Mouse (Mus musculus): Measurements from ENCODE around the gene Nfib. TPM values are rescaled to one million over a fixed set of nuclear protein-coding genes. Genes with fewer than 3 reads are reported as not detected.

The Nfib gene
- polyA plus RNA-seq, 1 experiment from 2014 or later, result 52.8 TPM

- no peaks in the 10 kb centered on the region for H3K36me3 ChIP-seq (replicated peaks)
- no peak overlapping the region for H3K27ac ChIP-seq
- no peaks in the 10 kb centered on the region for H3K9me3 ChIP-seq
- H3K4me2 ChIP-seq, result no peak overlapping the region
- H3K4me1 ChIP-seq, result peaks cover 22% of the 10 kb centered on the region
- H3K27me3 ChIP-seq (replicated peaks), result no peaks in the 10 kb centered on the region
- H3K9ac ChIP-seq, result no peak overlapping the region
- no peak overlapping the region for H3K4me3 ChIP-seq
- 50% methylated on average over 2 of the region's 2 CpGs for WGBS
- no peak for ATAC-seq (replicated peaks)
Measured at GRCm38 (mm10) chr4:82619003-82619402, 86.5 kb downstream of the Nfib start.

DNA sequence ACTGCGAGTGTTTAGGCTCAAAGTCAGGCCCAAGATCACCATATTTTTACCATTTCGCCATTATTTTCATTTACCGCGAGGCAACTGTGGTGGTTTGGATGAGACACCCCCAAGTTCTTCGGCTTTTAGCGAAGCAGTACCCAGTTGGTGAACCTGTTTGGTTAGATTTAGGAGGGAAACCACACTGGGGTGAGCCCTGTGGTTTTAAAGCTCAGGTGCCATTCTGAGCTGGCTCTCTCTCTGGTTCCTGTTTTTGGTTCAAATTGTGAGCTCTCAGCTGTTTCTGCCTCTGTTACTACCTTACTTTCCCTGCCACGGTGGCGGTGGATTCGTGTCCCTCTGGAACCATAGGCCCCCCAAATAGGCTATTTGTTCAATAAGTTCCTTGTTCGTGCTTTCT, 88.3 kb downstream of the Nfib start:
- H3K4me2 ChIP-seq, result no peak overlapping the region
- no peaks in the 10 kb centered on the region for H3K36me3 ChIP-seq (replicated peaks)
- no peaks in the 10 kb centered on the region for H3K27me3 ChIP-seq (replicated peaks)
- no peak overlapping the region for H3K4me3 ChIP-seq
- no peak for ATAC-seq (replicated peaks)
- WGBS, result 95% methylated on average over 10 of the region's 10 CpGs
- no peak overlapping the region for H3K9ac ChIP-seq
- H3K4me1 ChIP-seq, result peaks cover 18% of the 10 kb centered on the region
- H3K27ac ChIP-seq, result no peak overlapping the region
- H3K9me3 ChIP-seq, result no peaks in the 10 kb centered on the region

DNA sequence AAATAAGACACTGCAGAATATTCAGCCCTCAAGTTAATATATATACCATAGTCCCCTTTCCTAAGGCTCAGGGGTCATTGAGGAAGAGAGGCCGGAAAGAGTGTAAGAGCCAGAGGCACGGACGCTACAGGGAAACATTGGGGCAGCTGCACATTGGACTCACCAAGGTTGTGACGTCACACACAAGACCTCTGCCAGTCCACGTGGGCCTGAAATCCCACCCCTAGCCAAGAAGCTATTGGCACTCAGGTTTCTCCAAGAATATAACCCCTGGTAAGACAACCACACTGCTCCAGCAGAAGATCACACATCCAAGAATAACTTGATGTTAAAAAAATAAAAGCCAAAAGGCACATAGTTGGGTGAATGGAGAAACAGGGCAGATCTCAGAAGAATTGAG, 89.8 kb downstream of the Nfib start:
- no peak for ATAC-seq (replicated peaks)
- H3K27me3 ChIP-seq (replicated peaks), result no peaks in the 10 kb centered on the region

GRCm38 (mm10) chr4:82614466-82614805, 91.1 kb downstream of the Nfib start:
- Histone ChIP-seq H3K27ac (0 out of 2 replicates have a peak overlapping the region, but pooled peaks have one; percentile 13), H3K4me1 (peaks cover 13% of the 10 kb centered on the region), H3K4me2 (no peak overlapping the region), H3K9me3 (no peaks in the 10 kb centered on the region), H3K9ac (no peak overlapping the region), H3K4me3 (no peak overlapping the region), H3K27me3 (replicated peaks) (no peaks in the 10 kb centered on the region), H3K36me3 (replicated peaks) (no peaks in the 10 kb centered on the region)
- WGBS, result 24% methylated on average over 7 of the region's 7 CpGs
- ATAC-seq (replicated peaks), result peak; percentile 80

More for the DNA sequence above, 89.8 kb downstream of the Nfib start:
- no peak overlapping the region for H3K9ac ChIP-seq
- no peaks in the 10 kb centered on the region for H3K36me3 ChIP-seq (replicated peaks)
- WGBS, result 91% methylated on average over 5 of the region's 5 CpGs
- H3K4me1 ChIP-seq, result peaks cover 13% of the 10 kb centered on the region
- no peak overlapping the region for H3K4me2 ChIP-seq
- no peak overlapping the region for H3K4me3 ChIP-seq
- H3K9me3 ChIP-seq, result no peaks in the 10 kb centered on the region
- H3K27ac ChIP-seq, result no peak overlapping the region

DNA sequence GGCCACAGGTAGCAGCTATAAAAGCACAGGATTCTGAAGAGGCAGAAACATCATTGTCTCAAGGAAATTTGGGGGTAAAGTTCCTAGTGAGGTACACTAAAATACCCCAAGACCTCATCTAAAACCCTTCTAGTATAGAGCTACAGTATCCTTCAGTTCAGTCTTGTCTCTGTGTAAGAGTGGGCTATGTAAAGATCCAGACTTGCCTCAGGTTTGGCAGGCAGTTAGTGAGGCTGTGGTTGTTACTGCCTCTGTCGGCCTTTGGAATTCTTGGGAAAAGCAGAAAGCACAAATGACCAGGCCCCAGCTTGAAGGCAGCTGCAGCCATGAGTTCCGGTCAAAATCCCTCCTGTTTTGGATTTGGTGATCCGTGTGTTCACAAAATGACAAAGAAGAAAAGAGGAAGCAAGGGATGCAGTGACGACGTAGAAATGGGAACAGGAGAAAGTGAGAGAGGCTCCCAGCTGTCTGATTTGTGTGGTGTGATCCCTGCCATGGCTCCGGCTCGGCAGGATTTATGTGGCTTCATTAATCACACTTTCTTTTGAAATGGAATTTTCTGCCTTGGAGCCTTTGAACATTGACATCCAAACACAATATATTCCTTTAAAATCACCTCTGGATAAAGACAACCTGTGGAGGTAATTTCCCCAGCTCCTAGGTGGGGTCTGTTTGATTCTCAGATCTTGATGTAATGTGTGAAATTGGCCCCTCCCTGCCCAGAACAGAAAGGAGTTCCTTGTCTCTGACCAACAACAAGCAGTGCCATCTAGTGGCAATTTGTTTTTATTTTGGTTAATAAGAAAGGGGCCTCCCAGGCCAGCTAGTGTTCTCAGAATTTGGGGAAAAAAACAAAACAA, 91.7 kb downstream of the Nfib start:
- Histone ChIP-seq H3K27ac (peak overlapping the region; percentile 69), H3K4me1 (peaks cover 13% of the 10 kb centered on the region), H3K9ac (no peak overlapping the region), H3K4me3 (no peak overlapping the region), H3K4me2 (peak overlapping the region; percentile 24; the same call in 1 of the 2 replicates), H3K27me3 (replicated peaks) (no peaks in the 10 kb centered on the region), H3K9me3 (no peaks in the 10 kb centered on the region), H3K36me3 (replicated peaks) (no peaks in the 10 kb centered on the region)
- ATAC-seq (replicated peaks), result peak; percentile 89
- WGBS, result 24% methylated on average over 7 of the region's 7 CpGs

GRCm38 (mm10) chr4:82609676-82610075, 95.9 kb downstream of the Nfib start:
- Histone ChIP-seq H3K4me2 (no peak overlapping the region), H3K27me3 (replicated peaks) (no peaks in the 10 kb centered on the region), H3K36me3 (replicated peaks) (no peaks in the 10 kb centered on the region), H3K4me1 (peaks cover 10% of the 10 kb centered on the region), H3K27ac (no peak overlapping the region), H3K9ac (no peak overlapping the region), H3K9me3 (no peaks in the 10 kb centered on the region), H3K4me3 (no peak overlapping the region)
- 83% methylated on average over 4 of the region's 4 CpGs for WGBS
- ATAC-seq (replicated peaks), result no peak

DNA sequence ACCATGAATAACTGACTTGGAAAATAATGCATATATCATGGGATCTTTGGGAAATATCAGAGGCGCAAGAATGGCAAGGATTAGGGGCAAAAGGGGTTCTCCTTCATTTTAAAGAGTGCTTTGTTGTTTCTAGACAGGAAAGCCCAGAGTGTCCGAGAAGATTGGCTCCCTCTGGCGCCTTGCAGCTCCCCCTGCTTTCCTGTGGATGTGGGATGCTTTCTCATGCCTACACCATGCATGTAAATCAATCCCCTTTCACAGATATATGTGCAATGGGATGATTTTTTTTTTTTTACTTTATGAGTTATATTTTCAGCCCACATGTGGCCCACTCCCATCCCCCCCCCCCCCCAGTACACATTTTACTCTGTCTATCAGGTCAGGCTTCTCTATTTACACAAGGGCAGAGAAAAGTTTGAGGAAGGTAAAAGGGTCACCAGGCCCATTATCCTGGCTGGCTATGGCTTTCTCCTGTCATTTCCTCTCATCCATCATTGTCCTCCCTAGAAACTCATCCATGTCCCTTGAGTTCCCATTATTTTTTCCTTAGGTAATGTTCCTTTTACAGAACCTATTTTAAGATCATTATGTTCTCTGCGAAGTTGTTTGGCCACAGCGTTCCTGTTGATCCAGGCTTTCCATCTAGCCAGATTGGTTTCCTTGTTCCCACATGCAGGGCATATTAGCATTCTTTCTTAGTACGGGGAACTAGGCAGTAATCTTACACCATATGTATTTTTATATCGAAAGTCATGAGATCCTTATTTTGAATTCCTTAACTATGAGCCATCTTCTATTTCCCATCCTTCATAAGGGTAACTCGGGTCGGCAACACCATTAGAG, 96.6 kb downstream of the Nfib start:
- 86% methylated on average over 9 of the region's 9 CpGs for whole genome bisulfite sequencing
- H3K9ac ChIP-seq, result no peak overlapping the region
- H3K4me1 ChIP-seq, result peaks cover 8% of the 10 kb centered on the region
- H3K4me3 ChIP-seq, result no peak overlapping the region
- H3K4me2 ChIP-seq, result no peak overlapping the region
- H3K36me3 ChIP-seq (replicated peaks), result no peaks in the 10 kb centered on the region
- H3K27me3 ChIP-seq (replicated peaks), result no peaks in the 10 kb centered on the region
- ATAC-seq (replicated peaks), result no peak
- no peaks in the 10 kb centered on the region for H3K9me3 ChIP-seq
- no peak overlapping the region for H3K27ac ChIP-seq

GRCm38 (mm10) chr4:82607266-82607665, 98.3 kb downstream of the Nfib start:
- no peak for ATAC-seq (replicated peaks)
- Histone ChIP-seq H3K4me3 (no peak overlapping the region), H3K9ac (no peak overlapping the region), H3K4me1 (peaks cover 3% of the 10 kb centered on the region; the same call in 1 of the 2 replicates), H3K9me3 (no peaks in the 10 kb centered on the region), H3K27ac (no peak overlapping the region), H3K36me3 (replicated peaks) (no peaks in the 10 kb centered on the region), H3K27me3 (replicated peaks) (no peaks in the 10 kb centered on the region), H3K4me2 (no peak overlapping the region)
- 73% methylated on average over 4 of the region's 4 CpGs for WGBS

DNA sequence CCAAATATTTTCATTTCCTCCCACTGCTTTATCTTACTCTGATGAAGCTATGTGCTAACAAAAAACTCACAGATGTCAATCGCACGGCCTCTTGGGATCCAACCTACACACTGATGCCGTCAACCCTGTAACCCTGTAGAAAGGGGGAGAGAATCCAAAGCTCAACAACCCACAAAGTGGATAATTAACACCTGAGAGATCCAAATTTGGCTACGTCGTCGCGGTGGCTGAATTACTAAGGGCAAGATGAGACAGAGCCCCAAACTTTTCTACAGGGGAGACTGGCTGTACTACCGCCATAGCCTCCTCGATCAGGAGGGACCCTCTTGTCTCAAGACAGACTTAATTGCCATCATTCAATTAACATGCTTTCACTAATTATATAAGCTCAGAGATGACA, 99.2 kb downstream of the Nfib start:
- H3K27ac ChIP-seq, result no peak overlapping the region
- WGBS, result 86% methylated on average over 9 of the region's 9 CpGs

GRCm38 (mm10) chr4:82605034-82605784, 100.3 kb downstream of the Nfib start:
- 51% methylated on average over 14 of the region's 14 CpGs for WGBS
- no peak overlapping the region for H3K9ac ChIP-seq
- H3K27me3 ChIP-seq (replicated peaks), result no peaks in the 10 kb centered on the region
- H3K9me3 ChIP-seq, result no peaks in the 10 kb centered on the region
- H3K4me3 ChIP-seq, result no peak overlapping the region
- no peaks in the 10 kb centered on the region for H3K36me3 ChIP-seq (replicated peaks)
- no peak overlapping the region for H3K4me2 ChIP-seq
- peak overlapping the region; percentile 17; the same call in 1 of the 2 replicates for H3K27ac ChIP-seq
- peaks cover 3% of the 10 kb centered on the region; the same call in 1 of the 2 replicates for H3K4me1 ChIP-seq
- ATAC-seq (replicated peaks), result no peak

More for the DNA sequence above, 99.2 kb downstream of the Nfib start:
- Histone ChIP-seq H3K9me3 (no peaks in the 10 kb centered on the region), H3K9ac (no peak overlapping the region), H3K4me1 (peaks cover 3% of the 10 kb centered on the region; the same call in 1 of the 2 replicates), H3K36me3 (replicated peaks) (no peaks in the 10 kb centered on the region), H3K27me3 (replicated peaks) (no peaks in the 10 kb centered on the region), H3K4me2 (no peak overlapping the region), H3K4me3 (no peak overlapping the region)
- no peak for ATAC-seq (replicated peaks)

GRCm38 (mm10) chr4:82604501-82604900, 101.0 kb downstream of the Nfib start:
- no peak overlapping the region for H3K27ac ChIP-seq
- H3K4me2 ChIP-seq, result no peak overlapping the region
- H3K4me3 ChIP-seq, result no peak overlapping the region
- no peaks in the 10 kb centered on the region for H3K27me3 ChIP-seq (replicated peaks)
- H3K9ac ChIP-seq, result no peak overlapping the region
- WGBS, result 57% methylated on average over 4 of the region's 4 CpGs
- H3K36me3 ChIP-seq (replicated peaks), result no peaks in the 10 kb centered on the region
- ATAC-seq (replicated peaks), result no peak
- peaks cover 3% of the 10 kb centered on the region; the same call in 1 of the 2 replicates for H3K4me1 ChIP-seq
- no peaks in the 10 kb centered on the region for H3K9me3 ChIP-seq

DNA sequence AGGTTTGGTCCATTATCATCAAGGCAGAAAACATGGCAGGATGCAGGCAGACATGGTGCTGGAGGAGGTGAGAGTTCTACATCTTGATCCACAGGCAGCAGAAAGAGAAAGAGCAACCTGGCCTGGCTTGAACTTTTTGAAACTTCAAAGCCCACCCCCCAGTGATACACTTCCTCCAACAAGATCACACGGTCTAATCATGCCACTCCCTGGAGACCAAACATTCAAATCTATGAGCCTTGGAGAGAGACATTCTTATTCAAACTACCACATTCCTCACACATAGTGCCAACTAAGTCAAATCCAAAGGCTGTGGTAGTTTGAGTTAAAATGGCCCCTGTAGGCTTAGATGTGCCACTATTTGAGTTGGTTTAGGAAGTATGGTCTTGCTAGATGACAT, 104.9 kb downstream of the Nfib start:
- no peak for ATAC-seq (replicated peaks)

More for the DNA sequence above, 104.9 kb downstream of the Nfib start:
- H3K27me3 ChIP-seq (replicated peaks), result no peaks in the 10 kb centered on the region
- no peak overlapping the region for H3K9ac ChIP-seq
- no peak overlapping the region for H3K4me3 ChIP-seq
- H3K27ac ChIP-seq, result no peak overlapping the region
- WGBS, result 78% methylated on average over 1 of the region's 1 CpGs
- H3K4me1 ChIP-seq, result peaks cover 3% of the 10 kb centered on the region; the same call in 1 of the 2 replicates
- no peaks in the 10 kb centered on the region for H3K36me3 ChIP-seq (replicated peaks)
- no peak overlapping the region for H3K4me2 ChIP-seq
- no peaks in the 10 kb centered on the region for H3K9me3 ChIP-seq

All from midbrain, embryonic 15.5 days (tissue).